Mouse (Mus musculus): ENCODE results near the gene Dnajc6. TPM values are rescaled to one million over a fixed set of nuclear protein-coding genes. Genes with fewer than 3 reads are reported as not detected.

Gene Dnajc6
- polyA plus RNA-seq (2015; fragmentation: Nextera tagmentation; extraction: Ambion mirVana), result 23.9 and 24.8 TPM in 2 replicates

DNA sequence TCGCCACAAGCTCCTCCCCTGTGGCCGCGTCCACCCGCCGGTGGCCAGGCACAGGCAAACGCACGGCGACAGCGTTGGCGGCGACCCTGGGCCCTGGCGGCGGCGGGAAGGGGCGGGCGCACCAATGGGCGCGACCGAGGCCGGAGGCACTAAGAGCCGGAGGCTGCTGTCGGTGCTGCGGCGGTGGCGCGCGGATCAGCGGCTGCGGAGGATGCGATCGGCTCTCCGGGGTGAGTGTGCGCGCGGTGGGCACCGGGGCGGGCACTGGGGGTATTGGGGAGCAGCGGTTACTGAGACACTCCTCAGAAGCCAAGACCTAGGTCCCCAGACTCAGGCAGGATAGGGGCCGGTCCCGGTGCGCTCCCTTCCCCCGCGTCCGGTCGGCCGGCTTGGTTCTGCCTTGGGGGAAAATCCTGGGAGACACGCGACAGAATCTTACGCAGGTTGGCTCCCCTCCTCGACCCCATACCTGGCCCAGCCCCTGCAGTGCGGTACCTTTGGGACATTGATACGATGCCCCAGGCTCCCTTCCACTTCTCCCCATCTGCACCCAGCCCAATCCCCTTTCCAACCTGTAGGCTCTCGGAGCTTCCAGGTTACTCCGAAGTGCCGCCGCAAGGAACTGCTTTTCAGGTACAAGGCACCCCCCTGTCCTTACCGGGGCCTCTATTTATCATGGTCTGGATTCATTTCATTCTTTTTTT, at the start of gene Dnajc6:
Gene Dnajc6, plus strand, starts transcription at position 115 of the 704 bp plus-strand sequence.
- Histone ChIP-seq H3K9ac (replicated peaks) (peak within 1 kb of the TSS; percentile 74), H3K27me3 (peaks cover 42% of the 10 kb centered on the region), H3K27ac (no peak within 1 kb of the TSS), H3K36me3 (no peaks in the 10 kb centered on the region), H3K4me2 (replicated peaks) (peak within 1 kb of the TSS; percentile 97), H3K4me1 (replicated peaks) (peaks cover 10% of the 10 kb centered on the region), H3K4me3 (replicated peaks) (peak within 1 kb of the TSS; percentile 68), H3K9me3 (no peaks in the 10 kb centered on the region)
- ATAC-seq, result peak; percentile 78
- under 1% methylated on average over 54 of the region's 57 CpGs for WGBS

DNA sequence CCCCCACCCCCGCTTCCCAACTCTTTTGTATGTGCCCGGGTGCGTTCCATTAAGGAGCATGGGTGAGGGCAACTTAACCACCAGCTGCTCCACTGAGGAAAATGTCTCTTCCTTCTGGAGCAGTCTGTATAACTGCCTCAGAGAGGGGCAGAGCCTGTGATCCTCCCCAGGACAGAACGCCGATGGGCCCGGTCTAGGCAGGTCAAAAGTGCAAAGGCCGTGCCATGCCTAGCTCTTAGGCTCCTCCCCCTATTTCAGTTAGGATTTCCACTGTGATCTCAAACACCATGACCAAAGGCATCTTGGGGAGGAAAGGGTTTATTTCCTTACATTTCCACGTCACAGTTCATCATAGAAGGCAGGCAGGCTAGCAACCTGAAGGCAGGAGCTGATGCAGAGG, 47.7 kb upstream of the Dnajc6 start:
- Histone ChIP-seq H3K9me3 (no peaks in the 10 kb centered on the region), H3K4me2 (replicated peaks) (no peak overlapping the region), H3K9ac (replicated peaks) (no peak overlapping the region), H3K27me3 (no peaks in the 10 kb centered on the region), H3K27ac (no peak overlapping the region), H3K36me3 (no peaks in the 10 kb centered on the region), H3K4me1 (replicated peaks) (no peaks in the 10 kb centered on the region), H3K4me3 (replicated peaks) (no peak overlapping the region)
- no peak for ATAC-seq
- WGBS, result 96% methylated on average over 8 of the region's 8 CpGs

DNA sequence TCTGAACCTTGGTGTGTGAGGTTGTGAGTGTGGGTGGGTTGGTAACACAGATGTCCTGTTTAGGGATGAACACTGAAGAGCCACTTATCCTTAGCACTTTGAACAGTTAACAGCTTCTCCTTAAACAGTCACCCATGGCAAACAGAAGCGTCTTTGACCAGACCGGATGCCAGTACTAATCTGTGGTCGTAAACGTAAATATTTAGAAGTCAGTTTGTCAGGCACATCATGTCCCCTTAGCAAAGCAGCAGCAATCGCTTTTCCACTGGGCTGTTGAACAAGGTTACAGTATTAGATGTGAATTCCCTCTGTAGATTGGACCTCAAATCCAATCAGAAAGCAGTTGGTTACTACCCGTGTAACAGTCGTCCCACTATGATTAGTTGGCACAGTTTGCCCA, 47.1 kb upstream of the Dnajc6 start:
- Histone ChIP-seq H3K9ac (replicated peaks) (no peak overlapping the region), H3K27ac (no peak overlapping the region), H3K36me3 (no peaks in the 10 kb centered on the region), H3K4me3 (replicated peaks) (no peak overlapping the region), H3K4me1 (replicated peaks) (no peaks in the 10 kb centered on the region), H3K4me2 (replicated peaks) (no peak overlapping the region), H3K9me3 (no peaks in the 10 kb centered on the region), H3K27me3 (no peaks in the 10 kb centered on the region)
- WGBS, result 92% methylated on average over 7 of the region's 7 CpGs
- ATAC-seq, result no peak

DNA sequence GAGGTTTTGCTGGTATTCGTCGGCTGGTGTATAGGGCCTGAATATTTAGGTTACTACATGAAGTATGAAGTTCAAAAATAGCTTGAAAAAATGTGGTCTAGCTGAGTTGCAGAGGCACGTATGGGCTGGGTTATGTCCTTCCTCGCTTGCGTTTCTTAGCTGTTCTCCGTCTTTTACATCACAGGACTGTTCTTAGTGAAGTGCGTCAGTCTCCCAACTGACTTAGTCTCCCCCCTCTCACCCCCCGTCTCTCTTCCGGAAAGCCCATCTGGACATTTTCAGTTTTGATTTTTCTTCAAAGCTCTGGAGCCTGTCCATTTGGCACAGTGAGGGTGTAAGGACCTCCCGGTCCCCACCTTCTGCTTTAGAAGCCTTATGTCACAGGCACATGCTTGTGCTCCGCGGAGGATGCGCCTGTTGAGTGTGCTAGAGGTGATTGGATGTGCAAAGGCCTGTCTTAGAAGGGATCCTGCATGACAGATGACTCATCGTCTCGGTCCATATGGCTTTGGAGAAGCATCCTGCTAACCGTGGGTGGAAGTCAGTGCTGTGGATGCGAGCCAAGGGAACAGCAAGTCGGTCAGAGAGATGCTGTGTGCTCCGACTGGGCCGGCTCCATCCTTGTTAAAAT, 46.2 kb upstream of the Dnajc6 start:
- Histone ChIP-seq H3K36me3 (no peaks in the 10 kb centered on the region), H3K27me3 (no peaks in the 10 kb centered on the region), H3K4me2 (replicated peaks) (no peak overlapping the region), H3K4me3 (replicated peaks) (no peak overlapping the region), H3K4me1 (replicated peaks) (no peaks in the 10 kb centered on the region), H3K9me3 (no peaks in the 10 kb centered on the region), H3K9ac (replicated peaks) (no peak overlapping the region), H3K27ac (no peak overlapping the region)
- WGBS, result 95% methylated on average over 20 of the region's 20 CpGs
- ATAC-seq, result no peak

DNA sequence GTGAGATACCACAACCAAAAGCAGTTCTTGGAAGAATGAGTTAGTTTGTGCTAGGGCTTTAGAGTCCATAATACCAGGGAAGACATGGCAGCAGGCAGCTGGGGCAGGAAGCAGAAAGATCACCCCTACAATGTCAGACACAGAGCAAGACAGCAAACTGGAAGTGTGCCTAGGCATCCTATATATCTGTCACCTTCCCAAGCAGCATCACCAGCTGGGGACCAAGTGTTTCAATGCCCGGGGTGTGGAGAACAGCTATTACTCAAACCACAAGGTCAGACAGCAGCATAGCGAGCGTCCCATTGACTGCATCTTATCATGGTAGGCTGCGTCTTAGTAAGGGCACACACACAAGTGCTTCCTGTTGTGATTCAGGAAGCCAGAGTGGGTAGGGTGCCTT, 45.4 kb upstream of the Dnajc6 start:
- Histone ChIP-seq H3K9me3 (no peaks in the 10 kb centered on the region), H3K27ac (no peak overlapping the region)
- WGBS, result 69% methylated on average over 4 of the region's 4 CpGs

DNA sequence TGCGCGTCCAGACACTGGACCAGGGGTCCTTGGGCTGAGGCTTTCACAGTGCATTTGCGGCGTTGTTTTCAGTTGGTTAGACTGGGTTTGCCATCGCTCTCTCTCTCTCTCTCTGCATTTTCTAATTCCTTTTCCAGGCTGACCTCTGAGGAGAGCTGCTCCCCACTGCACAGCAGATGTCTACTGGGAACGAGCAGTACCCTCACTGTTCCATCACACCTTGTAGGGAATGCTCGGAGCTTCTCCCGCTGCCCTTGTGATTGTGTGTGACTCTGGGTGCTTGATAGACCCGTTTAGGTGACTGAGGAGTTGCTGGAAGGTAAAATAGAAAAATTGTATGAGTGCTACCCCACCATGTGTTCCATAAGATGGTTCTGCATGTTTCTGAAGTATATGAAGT, 43.6 kb upstream of the Dnajc6 start:
- Histone ChIP-seq H3K27me3 (no peaks in the 10 kb centered on the region), H3K4me3 (replicated peaks) (no peak overlapping the region), H3K9ac (replicated peaks) (no peak overlapping the region), H3K4me1 (replicated peaks) (no peaks in the 10 kb centered on the region), H3K4me2 (replicated peaks) (no peak overlapping the region), H3K36me3 (no peaks in the 10 kb centered on the region), H3K27ac (no peak overlapping the region), H3K9me3 (no peaks in the 10 kb centered on the region)
- WGBS, result 87% methylated on average over 9 of the region's 9 CpGs
- ATAC-seq, result no peak

More for the DNA sequence above, 45.4 kb upstream of the Dnajc6 start:
- H3K4me3 ChIP-seq (replicated peaks), result no peak overlapping the region
- ATAC-seq, result no peak
- H3K9ac ChIP-seq (replicated peaks), result no peak overlapping the region
- no peaks in the 10 kb centered on the region for H3K4me1 ChIP-seq (replicated peaks)
- no peaks in the 10 kb centered on the region for H3K36me3 ChIP-seq
- H3K4me2 ChIP-seq (replicated peaks), result no peak overlapping the region
- H3K27me3 ChIP-seq, result no peaks in the 10 kb centered on the region

DNA sequence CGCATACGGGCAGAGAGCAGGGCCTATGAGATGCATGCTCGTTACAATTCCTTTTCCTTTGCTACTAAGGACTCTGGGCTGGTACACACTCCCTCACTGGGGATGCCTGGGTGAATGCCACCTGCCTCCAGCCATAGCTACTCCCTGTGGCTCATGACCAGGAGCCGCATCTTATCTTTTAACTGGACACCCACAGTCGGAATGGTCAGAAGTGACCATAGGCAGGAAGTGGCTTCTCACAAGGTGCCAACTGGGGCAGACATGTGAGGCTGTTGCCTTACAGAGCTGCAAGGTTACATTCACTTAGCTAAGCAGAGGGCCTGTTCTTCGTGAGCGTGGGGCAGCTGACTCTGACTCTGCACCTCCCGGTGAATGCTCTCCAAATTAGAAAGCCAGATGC, 39.3 kb upstream of the Dnajc6 start:
- no peaks in the 10 kb centered on the region for H3K9me3 ChIP-seq
- no peaks in the 10 kb centered on the region for H3K4me1 ChIP-seq (replicated peaks)
- no peaks in the 10 kb centered on the region for H3K36me3 ChIP-seq
- H3K4me3 ChIP-seq (replicated peaks), result no peak overlapping the region
- ATAC-seq, result no peak
- 90% methylated on average over 8 of the region's 8 CpGs for WGBS
- H3K9ac ChIP-seq (replicated peaks), result no peak overlapping the region
- no peak overlapping the region for H3K27ac ChIP-seq
- no peak overlapping the region for H3K4me2 ChIP-seq (replicated peaks)
- no peaks in the 10 kb centered on the region for H3K27me3 ChIP-seq

DNA sequence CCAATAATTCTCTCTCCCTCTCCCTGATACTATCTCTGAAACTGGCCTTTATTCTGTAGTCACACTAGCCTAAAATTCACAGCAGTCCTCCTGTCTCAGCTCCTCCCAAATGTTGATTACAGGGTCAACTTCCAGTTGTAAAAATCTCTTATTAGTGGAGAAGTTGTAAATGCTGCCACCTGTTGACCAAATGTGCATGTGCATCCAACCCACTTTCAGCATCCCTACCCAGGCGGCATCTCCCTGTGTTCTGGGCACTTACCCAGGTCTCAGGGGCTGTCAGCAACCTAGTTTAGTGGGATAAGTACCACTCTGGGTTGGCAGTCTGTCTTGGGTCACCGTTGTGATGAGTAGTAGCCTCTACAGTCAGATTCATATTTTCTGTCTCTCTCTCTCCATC, 38.1 kb upstream of the Dnajc6 start:
- Histone ChIP-seq H3K27ac (no peak overlapping the region), H3K36me3 (no peaks in the 10 kb centered on the region), H3K9me3 (no peaks in the 10 kb centered on the region), H3K9ac (replicated peaks) (no peak overlapping the region), H3K4me2 (replicated peaks) (no peak overlapping the region), H3K4me3 (replicated peaks) (no peak overlapping the region), H3K4me1 (replicated peaks) (no peaks in the 10 kb centered on the region), H3K27me3 (no peaks in the 10 kb centered on the region)
- 58% methylated on average over 2 of the region's 2 CpGs for WGBS
- no peak for ATAC-seq

DNA sequence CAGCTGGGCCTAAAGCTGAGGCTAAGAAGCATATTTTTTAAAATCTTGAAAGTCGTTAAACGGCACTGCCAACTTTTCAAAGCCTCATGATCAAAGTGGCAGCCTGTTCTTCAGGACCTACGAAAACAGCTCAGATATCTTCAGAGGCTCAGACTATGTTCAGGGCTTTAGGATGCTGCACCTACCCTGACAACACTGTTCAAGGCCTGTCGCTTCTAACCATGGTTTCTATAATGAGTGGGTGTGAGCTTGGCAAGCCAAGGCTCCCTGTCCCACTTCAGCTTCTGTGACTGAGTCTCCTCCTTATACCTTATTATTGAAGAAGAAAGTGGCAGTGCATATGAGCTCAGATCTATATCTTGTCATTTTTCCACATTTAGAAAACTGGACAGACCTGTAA, 37.1 kb upstream of the Dnajc6 start:
- H3K27me3 ChIP-seq, result no peaks in the 10 kb centered on the region
- WGBS, result 93% methylated on average over 4 of the region's 4 CpGs
- H3K4me3 ChIP-seq (replicated peaks), result no peak overlapping the region
- H3K4me1 ChIP-seq (replicated peaks), result no peaks in the 10 kb centered on the region
- no peak overlapping the region for H3K9ac ChIP-seq (replicated peaks)
- no peaks in the 10 kb centered on the region for H3K36me3 ChIP-seq
- ATAC-seq, result no peak
- no peaks in the 10 kb centered on the region for H3K9me3 ChIP-seq
- no peak overlapping the region for H3K4me2 ChIP-seq (replicated peaks)
- H3K27ac ChIP-seq, result no peak overlapping the region

DNA sequence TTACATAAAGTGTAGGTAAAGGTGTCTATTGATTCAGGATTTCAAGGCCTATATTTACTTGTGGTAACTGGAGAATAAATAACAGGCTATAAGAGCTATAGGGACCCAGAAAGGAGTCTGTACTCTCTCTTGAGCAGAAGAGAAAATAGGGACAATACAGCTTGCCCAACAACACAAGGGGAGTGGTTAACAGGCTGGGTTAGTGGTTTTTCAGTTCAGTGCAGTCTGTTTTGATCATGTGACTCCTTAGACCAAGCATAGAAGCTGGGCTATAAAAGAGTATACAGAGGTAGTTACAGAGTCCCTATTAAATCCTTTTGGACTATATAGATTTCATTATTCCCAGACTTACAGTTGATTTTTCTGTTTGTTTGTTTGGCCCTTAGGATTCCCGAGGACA, 36.3 kb upstream of the Dnajc6 start:
- Histone ChIP-seq H3K9me3 (no peaks in the 10 kb centered on the region), H3K4me3 (replicated peaks) (no peak overlapping the region), H3K27ac (no peak overlapping the region), H3K27me3 (no peaks in the 10 kb centered on the region), H3K9ac (replicated peaks) (no peak overlapping the region), H3K4me2 (replicated peaks) (no peak overlapping the region), H3K36me3 (no peaks in the 10 kb centered on the region), H3K4me1 (replicated peaks) (no peaks in the 10 kb centered on the region)
- no peak for ATAC-seq
- 92% methylated on average over 1 of the region's 1 CpGs for WGBS

DNA sequence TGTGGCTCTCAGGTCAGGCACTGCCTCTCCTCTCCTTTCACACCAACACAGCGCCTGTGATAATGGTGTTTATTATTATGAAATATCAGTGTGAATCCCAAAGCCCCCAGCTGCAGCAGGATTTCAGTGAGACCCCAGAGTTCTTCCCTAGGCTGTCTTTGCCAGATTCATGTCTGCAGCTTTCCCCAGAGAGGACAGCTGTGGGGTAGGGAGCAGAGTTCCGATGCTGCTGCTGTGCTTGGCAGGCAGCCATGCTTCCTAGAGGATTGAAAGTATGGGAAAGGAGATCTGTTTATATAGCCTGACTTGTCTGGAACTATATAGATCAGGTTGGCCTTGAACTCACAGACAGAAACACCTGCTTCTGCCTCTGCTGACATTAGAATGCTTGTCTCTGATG, 34.4 kb upstream of the Dnajc6 start:
- Histone ChIP-seq H3K27me3 (no peaks in the 10 kb centered on the region), H3K9ac (replicated peaks) (no peak overlapping the region), H3K27ac (no peak overlapping the region), H3K36me3 (no peaks in the 10 kb centered on the region), H3K4me1 (replicated peaks) (no peaks in the 10 kb centered on the region), H3K4me3 (replicated peaks) (no peak overlapping the region), H3K4me2 (replicated peaks) (no peak overlapping the region), H3K9me3 (no peaks in the 10 kb centered on the region)
- WGBS, result 91% methylated on average over 2 of the region's 2 CpGs
- no peak for ATAC-seq

DNA sequence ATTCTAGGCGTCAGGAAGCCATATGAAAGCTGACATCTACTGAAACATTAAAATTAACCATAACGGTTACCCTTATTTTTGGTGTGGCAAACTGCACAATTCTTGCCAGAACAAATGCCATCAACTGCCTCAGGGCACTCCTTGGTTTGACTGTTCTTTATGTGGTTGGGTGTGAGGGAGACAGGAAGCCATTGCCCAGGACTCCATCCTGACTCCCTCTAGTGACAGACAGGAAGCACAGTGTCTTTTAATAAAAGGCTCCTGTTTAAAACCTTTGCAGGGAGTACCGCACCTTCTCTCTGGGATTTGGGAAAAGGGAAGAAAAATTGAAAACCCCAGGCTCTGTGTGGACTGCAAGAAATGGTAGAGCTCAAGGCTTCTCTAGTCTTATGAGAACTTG, 30.2 kb upstream of the Dnajc6 start:
- Histone ChIP-seq H3K9me3 (no peaks in the 10 kb centered on the region), H3K27me3 (no peaks in the 10 kb centered on the region), H3K4me2 (replicated peaks) (no peak overlapping the region), H3K27ac (no peak overlapping the region), H3K36me3 (no peaks in the 10 kb centered on the region), H3K4me3 (replicated peaks) (no peak overlapping the region), H3K9ac (replicated peaks) (no peak overlapping the region), H3K4me1 (replicated peaks) (no peaks in the 10 kb centered on the region)
- 88% methylated on average over 3 of the region's 3 CpGs for WGBS
- no peak for ATAC-seq

DNA sequence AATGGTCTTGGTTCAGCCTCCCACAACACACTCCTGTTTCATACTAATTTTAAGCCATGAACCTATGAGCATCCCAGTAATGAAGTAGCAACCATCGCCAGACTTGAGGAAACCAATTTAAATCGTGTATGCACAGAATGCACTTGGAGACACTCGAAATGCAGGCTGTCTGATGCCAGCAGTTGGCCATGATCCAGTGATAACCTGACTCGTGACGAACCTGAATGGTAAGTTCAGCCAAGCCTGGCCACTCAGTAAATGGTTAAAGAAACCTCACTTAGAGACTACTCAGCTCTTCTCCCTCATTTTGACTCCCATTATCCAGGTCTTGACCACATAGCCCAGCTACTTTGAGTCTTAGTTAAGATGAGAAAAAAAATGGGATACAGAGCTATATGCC, 27.2 kb upstream of the Dnajc6 start:
- H3K4me1 ChIP-seq (replicated peaks), result no peaks in the 10 kb centered on the region
- H3K4me3 ChIP-seq (replicated peaks), result no peak overlapping the region
- H3K36me3 ChIP-seq, result no peaks in the 10 kb centered on the region
- H3K9ac ChIP-seq (replicated peaks), result no peak overlapping the region
- H3K27ac ChIP-seq, result no peak overlapping the region
- no peak overlapping the region for H3K4me2 ChIP-seq (replicated peaks)
- ATAC-seq, result no peak
- 87% methylated on average over 5 of the region's 5 CpGs for WGBS
- H3K9me3 ChIP-seq, result no peaks in the 10 kb centered on the region
- no peaks in the 10 kb centered on the region for H3K27me3 ChIP-seq

All from midbrain, embryonic 13.5 days (tissue).